Mouse (Mus musculus) regulatory T cell (primary cell): ENCODE measurements at regions not wholly inside any gene's neighbourhood (a gene's known extent, or its start where the extent isn't known, plus 50 kb on each side); places are given as distances from the start of the nearest gene placed in this dataset.

ENCODE experiments used
- in situ Hi-C: fragments of 300-600 bp; cut with MboI, MseI; formaldehyde crosslinking; loops from one replicate; pipeline ENCODE4 v1.15.1; 2025; ENCODE audit warnings: high pct_unique_total_duplicates

GRCm38 (mm10) chr14:55301996-55302395 lies 80.2 kb downstream of the Dhrs2 start:
- in situ Hi-C loops = no loop called here

- in situ Hi-C loops = no loop called here
Observed at GRCm38 (mm10) chr14:55313615-55314014, 91.8 kb downstream of the Dhrs2 start.

GRCm38 (mm10) chr14:55323897-55324296 lies 102.1 kb downstream of the Dhrs2 start:
- in situ Hi-C loops = no loop called here

GRCm38 (mm10) chr14:55324335-55324734 lies 102.5 kb downstream of the Dhrs2 start:
- in situ Hi-C loops = no loop called here

- in situ Hi-C loops = loop anchor here (5.0 kb wide), 1 partner anchor 52 kb away; no protein-coding TSS in a partner anchor
Observed at GRCm38 (mm10) chr14:55333812-55334211, 112.0 kb downstream of the Dhrs2 start.

GRCm38 (mm10) chr14:55334305-55334704 lies 112.5 kb downstream of the Dhrs2 start:
- in situ Hi-C loops = loop anchor here (5.0 kb wide), 1 partner anchor 52 kb away; no protein-coding TSS in a partner anchor

- in situ Hi-C loops = no loop called here
Observed at GRCm38 (mm10) chr14:55335586-55335985, 113.8 kb downstream of the Dhrs2 start.

GRCm38 (mm10) chr14:55336451-55337195 lies 114.8 kb downstream of the Dhrs2 start:
- in situ Hi-C loops = no loop called here

GRCm38 (mm10) chr14:55338010-55338409 lies 116.2 kb downstream of the Dhrs2 start:
- in situ Hi-C loops = no loop called here

GRCm38 (mm10) chr14:55338500-55338899 lies 116.7 kb downstream of the Dhrs2 start:
- in situ Hi-C loops = no loop called here

GRCm38 (mm10) chr14:55339036-55339614 lies 117.3 kb downstream of the Dhrs2 start:
- in situ Hi-C loops = no loop called here

GRCm38 (mm10) chr14:55343341-55343740 lies 121.5 kb downstream of the Dhrs2 start:
- in situ Hi-C loops = no loop called here

- in situ Hi-C loops = no loop called here
Observed at GRCm38 (mm10) chr14:55343914-55344313, 122.1 kb downstream of the Dhrs2 start.

- in situ Hi-C loops = no loop called here
Observed at GRCm38 (mm10) chr14:55345091-55345490, 123.3 kb downstream of the Dhrs2 start.

- in situ Hi-C loops = no loop called here
Observed at GRCm38 (mm10) chr14:55348098-55348497, 126.3 kb downstream of the Dhrs2 start.

GRCm38 (mm10) chr14:55357258-55357657 lies 121.3 kb upstream of the Dhrs4 start:
- in situ Hi-C loops = no loop called here

GRCm38 (mm10) chr14:55358429-55358828 lies 120.1 kb upstream of the Dhrs4 start:
- in situ Hi-C loops = no loop called here

- in situ Hi-C loops = loop anchor here (5.0 kb wide), 1 partner anchor 80 kb away; no protein-coding TSS in a partner anchor
Observed at GRCm38 (mm10) chr14:55362316-55362715, 116.2 kb upstream of the Dhrs4 start.

- in situ Hi-C loops = loop anchor here (5.0 kb wide), 1 partner anchor 80 kb away; no protein-coding TSS in a partner anchor
Observed at GRCm38 (mm10) chr14:55362757-55363156, 115.8 kb upstream of the Dhrs4 start.

GRCm38 (mm10) chr14:55370384-55370783 lies 108.2 kb upstream of the Dhrs4 start:
- in situ Hi-C loops = no loop called here

- in situ Hi-C loops = no loop called here
Observed at GRCm38 (mm10) chr14:55372960-55373359, 105.6 kb upstream of the Dhrs4 start.

GRCm38 (mm10) chr14:55386773-55387172 lies 91.8 kb upstream of the Dhrs4 start:
- in situ Hi-C loops = no loop called here

- in situ Hi-C loops = no loop called here
Observed at GRCm38 (mm10) chr14:55387378-55387777, 91.2 kb upstream of the Dhrs4 start.
